Mouse (Mus musculus): ENCODE measurements around the gene Plekha7.

Plekha7 gene

GRCm38 (mm10) chr7:116247377-116247729 is 60.8 kb downstream of the Plekha7 start:
- peak; percentile 42 for DNase-seq

- DNase-seq: peak; percentile 41
Measured at GRCm38 (mm10) chr7:116246696-116247376, 61.3 kb downstream of the Plekha7 start.

GRCm38 (mm10) chr7:116245815-116246695 is 62.1 kb downstream of the Plekha7 start:
- peak; percentile 71 for DNase-seq

GRCm38 (mm10) chr7:116244302-116245165 is 63.6 kb downstream of the Plekha7 start:
- no peak for DNase-seq

GRCm38 (mm10) chr7:116242810-116243209 is 65.4 kb downstream of the Plekha7 start:
- DNase-seq: no peak

- DNase-seq: peak; percentile 56
Measured at GRCm38 (mm10) chr7:116241601-116242000, 66.6 kb downstream of the Plekha7 start.

GRCm38 (mm10) chr7:116240791-116241474 is 67.2 kb downstream of the Plekha7 start:
- no peak for DNase-seq

- no peak for DNase-seq
Measured at GRCm38 (mm10) chr7:116240353-116240752, 67.8 kb downstream of the Plekha7 start.

- no peak for DNase-seq
Measured at GRCm38 (mm10) chr7:116238320-116238719, 69.9 kb downstream of the Plekha7 start.

- peak; percentile 49 for DNase-seq
Measured at GRCm38 (mm10) chr7:116237157-116237981, 70.8 kb downstream of the Plekha7 start.

GRCm38 (mm10) chr7:116236608-116237007 is 71.6 kb downstream of the Plekha7 start:
- no peak for DNase-seq

- no peak for DNase-seq
Measured at GRCm38 (mm10) chr7:116234287-116234806, 73.8 kb downstream of the Plekha7 start.

- DNase-seq: peak; percentile 13
Measured at GRCm38 (mm10) chr7:116230811-116231609, 77.2 kb downstream of the Plekha7 start.

GRCm38 (mm10) chr7:116226877-116227282 is 81.3 kb downstream of the Plekha7 start:
- no peak for DNase-seq

- DNase-seq: no peak
Measured at GRCm38 (mm10) chr7:116226316-116226715, 81.9 kb downstream of the Plekha7 start.

- no peak for DNase-seq
Measured at GRCm38 (mm10) chr7:116224543-116224942, 83.6 kb downstream of the Plekha7 start.

- DNase-seq: no peak
Measured at GRCm38 (mm10) chr7:116223010-116223783, 85.0 kb downstream of the Plekha7 start.

- peak; percentile 40 for DNase-seq
Measured at GRCm38 (mm10) chr7:116222288-116223009, 85.7 kb downstream of the Plekha7 start.

GRCm38 (mm10) chr7:116221883-116222282 is 86.3 kb downstream of the Plekha7 start:
- peak; percentile 70 for DNase-seq
